Mouse (Mus musculus): ENCODE results near the gene Gm16506.
"Not testable (repeated sequence)": the region's sequence is repeated elsewhere in the genome, so short reads cannot be mapped to it uniquely, and the experiment has no call there.

Gene Gm16506

DNA sequence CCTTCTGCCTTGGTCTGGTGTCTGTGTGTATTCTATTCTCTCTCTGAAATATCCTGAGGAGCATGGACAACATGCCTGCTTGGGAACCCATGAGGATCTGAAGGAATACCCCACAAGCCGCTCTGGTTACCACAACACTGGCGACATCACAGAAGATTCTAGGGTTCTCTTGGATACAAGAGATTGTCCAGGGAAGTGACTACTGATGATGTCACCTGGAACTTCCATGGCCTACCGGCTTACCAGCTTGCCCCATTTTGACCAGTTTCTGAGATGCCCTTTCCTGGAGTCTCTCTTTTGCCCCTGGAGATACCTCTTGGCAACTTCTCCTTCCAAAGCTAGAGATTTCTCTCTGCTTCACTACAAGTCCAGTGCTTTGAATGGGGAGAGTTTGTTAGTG is at the start of gene Gm16506:
Gm16506 (minus strand) TSS at position 101 of the 400 bp plus-strand sequence.
- DNase-seq (ENCODE audit: low spot score): not testable (repeated sequence)

DNA sequence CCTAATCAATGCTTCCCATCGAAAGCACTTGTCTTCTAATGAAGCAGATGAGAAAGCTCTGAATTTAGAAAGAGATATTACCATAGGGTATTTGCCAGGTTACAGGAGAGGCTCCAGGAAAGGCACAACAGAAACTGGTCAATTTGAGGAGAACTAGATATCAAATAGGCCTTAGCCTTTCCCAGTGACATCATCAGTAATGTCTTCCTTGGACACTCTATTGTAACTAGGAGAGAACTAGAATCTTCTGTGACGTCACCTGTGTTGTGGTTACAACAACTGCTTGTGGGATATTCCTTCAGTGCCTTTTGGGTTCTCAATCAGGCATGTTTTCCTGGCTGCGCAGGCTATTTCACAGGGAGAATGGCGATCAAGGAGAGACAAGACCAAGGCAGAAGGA is 20.3 kb upstream of the Gm16506 start, which contains the start of gene Gm6526:
Gm6526 (plus strand) TSS at position 301 of the 400 bp plus-strand sequence.
- not testable (repeated sequence) for DNase-seq (ENCODE audit: low spot score)

DNA sequence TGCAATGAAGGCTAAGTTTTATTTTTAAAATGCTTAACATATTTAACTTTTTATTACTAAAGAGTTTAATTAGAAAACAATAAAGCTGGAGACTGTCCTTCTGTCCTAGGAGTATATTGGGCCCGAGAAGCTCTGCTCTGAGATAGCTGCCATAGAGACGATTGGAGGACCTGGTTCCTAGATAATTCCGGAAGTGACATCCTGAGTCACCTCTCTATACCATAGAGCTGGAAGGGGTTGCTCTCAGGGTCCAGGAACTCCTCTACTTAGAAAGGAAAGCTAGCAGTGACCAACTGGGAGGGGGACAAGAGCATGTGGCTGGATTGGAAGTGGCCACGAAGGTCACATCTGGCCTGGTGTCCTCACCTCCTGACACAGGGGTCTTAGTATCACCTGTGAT is 29.7 kb downstream of the Gm16506 start, which contains the start of gene Gm7324:
Gm7324 (plus strand) TSS at position 208 of the 400 bp plus-strand sequence.
- not testable (repeated sequence) for DNase-seq (ENCODE audit: low spot score)

DNA sequence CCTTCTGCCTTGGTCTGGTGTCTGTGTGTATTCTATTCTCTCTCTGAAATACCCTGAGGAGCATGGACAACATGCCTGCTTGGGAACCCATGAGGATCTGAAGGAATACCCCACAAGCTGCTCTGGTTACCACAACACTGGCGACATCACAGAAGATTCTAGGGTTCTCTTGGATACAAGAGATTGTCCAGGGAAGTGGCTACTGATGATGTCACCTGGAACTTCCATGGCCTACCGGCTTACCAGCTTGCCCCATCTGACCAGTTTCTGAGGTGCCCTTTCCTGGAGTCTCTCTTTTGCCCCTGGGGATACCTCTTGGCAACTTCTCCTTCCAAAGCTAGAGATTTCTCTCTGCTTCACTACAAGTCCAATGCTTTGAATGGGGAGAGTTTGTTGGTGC is 50.2 kb downstream of the Gm16506 start, which contains the start of gene Gm8165:
Gm8165 (minus strand) TSS at position 101 of the 400 bp plus-strand sequence.
- DNase-seq (ENCODE audit: low spot score): not testable (repeated sequence)

Measured in adipocyte (in vitro differentiated cells).